Mouse (Mus musculus) frontal cortex, postnatal 36 days (tissue): ENCODE results near the gene Snrpd2.
A peak's percentile ranks its signal among the peaks of the same experiment; 100 is the strongest.

Source experiments
- DNase-seq, 2 experiments: peaks; one replicate each; pipeline ENCODE4 v3.0.0; 2022; ENCODE audit warnings: low spot score in 2 of 2

Gene Snrpd2

DNA sequence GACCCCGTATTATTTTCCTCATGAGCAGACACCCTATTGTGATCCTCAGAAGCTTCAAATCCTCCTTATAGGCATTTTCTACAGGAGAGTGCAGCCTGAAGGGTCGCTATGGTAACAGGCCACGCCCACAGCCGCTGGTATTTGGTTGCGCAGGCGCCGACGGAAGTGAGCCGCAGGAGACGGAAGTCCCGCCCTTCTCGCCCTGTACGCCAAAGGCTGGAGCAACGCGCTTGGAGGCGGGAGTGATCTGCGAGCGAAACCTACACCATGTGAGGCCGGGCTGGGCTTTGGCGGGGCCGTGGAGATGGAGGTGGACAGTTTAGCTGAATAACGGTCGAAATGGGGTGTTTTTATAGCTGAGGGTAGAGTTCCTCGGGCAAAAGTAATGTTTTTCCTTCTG is at the start of gene Snrpd2:
TSS of gene Snrpd2 (plus strand) at position 97 of the 400 bp plus-strand sequence.
- DNase-seq: peak; percentile 95 to 96

DNA sequence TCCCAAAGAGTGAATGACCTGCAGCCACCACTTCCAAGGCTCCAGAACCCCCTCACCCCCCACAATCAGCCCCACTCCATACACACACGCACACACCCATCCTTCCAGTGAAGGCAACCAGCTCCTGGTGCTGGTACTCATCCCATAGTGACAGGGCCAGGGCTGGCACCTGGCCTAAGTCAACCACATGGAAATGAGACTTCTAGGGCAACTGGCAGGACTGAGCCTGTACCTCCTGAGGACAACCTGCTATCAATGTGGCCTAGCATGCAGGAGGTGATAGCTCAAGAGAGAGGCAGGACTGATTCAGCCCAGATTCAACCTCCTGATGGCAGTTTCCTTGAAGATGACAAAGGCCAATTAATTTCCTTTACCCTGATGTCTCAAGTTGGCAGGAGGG is 49.2 kb upstream of the Snrpd2 start:
- DNase-seq: no peak

DNA sequence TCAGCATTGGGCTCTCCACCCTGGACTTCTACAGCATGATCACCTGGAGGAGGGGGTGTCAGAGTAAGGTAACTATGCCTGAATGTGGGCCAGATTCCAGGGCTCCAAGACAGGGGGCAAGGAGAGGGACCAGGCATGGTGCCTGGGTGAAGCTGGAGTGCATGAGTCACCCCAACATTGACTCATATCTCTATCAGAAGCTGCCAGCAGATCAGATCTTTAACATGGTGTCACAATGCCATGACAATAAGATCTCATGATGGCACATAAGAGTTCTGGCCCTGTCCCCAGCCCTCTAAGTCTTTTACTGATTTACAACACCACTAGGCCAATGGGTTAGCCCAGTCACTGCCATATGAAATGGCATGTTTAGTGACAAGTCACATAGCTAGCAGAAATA is 45.8 kb upstream of the Snrpd2 start:
- DNase-seq: no peak

DNA sequence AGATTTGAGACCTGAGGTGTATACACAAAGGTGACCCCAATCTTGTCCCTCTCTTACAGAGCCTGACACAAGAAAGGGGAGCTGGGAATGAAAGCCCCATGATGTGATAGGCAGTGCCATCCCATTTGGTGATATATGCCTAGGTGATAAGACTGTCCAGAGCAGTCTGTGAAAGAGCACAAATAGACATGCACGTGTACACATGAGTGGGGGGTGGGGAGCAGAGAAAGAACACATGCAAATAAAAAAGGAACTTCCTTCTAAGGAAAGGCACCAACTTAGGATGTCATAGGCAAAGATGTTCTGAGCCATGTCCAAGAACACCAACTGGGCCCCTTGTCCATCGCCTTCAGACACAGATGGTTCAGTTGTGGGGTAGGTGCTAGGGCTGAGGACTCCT is 45.0 kb upstream of the Snrpd2 start:
- no peak for DNase-seq

GRCm38 (mm10) chr7:19107436-19107835 is 42.1 kb upstream of the Snrpd2 start:
- no peak for DNase-seq

DNA sequence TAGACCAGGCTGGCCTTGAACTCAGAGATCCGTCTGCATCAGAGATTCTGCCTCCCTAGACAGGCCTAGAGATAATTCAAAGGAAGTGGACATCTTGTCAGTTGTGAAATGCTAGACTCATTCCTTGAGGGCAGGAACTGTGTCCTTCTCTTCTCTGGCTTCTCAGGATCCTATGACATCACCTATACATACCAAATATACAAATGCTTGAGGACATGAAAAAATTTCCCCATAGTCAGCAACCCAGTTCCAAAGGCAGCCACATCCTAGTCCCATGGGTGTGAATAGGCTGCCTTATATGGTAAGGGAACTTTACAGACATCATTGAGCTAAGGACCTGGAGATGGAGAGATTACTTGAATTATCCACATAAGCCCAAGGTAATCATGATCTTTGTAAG is 40.0 kb upstream of the Snrpd2 start:
- DNase-seq: no peak

DNA sequence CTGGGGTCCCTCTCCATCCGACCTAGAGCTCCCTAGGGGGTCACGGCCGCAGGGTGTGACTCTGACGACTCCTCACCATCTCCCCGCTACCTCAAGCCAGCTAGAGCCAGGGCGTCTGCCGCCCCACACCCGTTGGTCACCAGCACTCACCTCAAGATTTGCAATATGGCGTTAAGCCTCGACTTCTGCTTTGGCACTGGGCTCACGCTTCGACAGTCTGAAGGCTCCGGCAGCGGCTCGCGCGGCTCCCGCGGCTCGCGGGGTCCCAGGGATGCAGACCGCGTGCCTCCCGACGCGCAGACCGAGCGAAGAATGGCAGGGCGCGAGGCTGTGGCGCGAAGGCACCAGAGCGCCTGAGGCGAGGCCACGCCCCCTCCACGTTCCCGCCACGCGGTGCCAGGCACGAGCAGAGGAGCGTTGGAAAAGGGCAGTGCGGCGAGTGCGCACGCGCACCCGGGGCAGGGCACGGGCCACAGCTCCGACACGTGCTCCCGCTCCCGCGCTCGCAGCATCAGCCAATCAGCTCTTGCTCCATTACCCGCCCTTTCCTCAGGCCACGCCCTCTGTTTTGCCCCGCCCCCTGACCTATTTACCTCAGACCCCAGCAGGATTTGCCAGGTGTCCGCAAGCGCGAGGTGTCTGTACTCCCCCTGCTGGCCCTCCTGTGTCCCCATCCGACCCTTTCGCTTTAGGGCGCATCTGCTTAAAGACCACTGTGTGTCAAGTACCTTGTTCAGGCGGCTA is 31.3 kb upstream of the Snrpd2 start, which contains the start of gene Gm4969:
TSS of gene Gm4969 (minus strand) at position 341 of the 744 bp plus-strand sequence.
- DNase-seq: peak; percentile 49 to 51

- no peak for DNase-seq
These were observed 30.4 kb upstream of the Snrpd2 start for GRCm38 (mm10) chr7:19119083-19119482.

GRCm38 (mm10) chr7:19119631-19120429 is 29.7 kb upstream of the Snrpd2 start, which contains the start of gene Fbxo46:
Fbxo46 (plus strand) TSS chr7:19119859.
- peak; percentile 92 to 95 for DNase-seq

GRCm38 (mm10) chr7:19121686-19122085 is 27.8 kb upstream of the Snrpd2 start:
- DNase-seq: no peak

DNA sequence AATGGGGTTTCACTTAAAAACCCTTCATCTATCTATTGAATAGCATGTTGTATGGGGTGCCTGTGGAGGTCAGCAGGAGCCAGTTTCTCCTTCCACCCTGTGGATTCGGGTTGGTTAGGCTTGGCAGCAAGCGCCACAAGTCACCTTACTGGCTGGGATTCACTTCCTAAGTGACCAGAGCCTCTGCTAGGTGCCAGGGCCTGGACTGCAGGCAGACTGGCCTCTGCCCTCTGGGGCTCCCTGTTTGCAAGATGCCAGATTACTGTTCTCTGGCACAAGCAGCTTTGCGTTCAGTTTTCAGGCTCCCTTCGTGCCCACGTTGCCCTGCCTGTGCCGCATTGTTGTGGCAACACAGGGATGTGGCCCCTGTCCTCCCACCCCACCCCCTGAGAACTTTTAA is 24.8 kb upstream of the Snrpd2 start:
- DNase-seq: no peak

DNA sequence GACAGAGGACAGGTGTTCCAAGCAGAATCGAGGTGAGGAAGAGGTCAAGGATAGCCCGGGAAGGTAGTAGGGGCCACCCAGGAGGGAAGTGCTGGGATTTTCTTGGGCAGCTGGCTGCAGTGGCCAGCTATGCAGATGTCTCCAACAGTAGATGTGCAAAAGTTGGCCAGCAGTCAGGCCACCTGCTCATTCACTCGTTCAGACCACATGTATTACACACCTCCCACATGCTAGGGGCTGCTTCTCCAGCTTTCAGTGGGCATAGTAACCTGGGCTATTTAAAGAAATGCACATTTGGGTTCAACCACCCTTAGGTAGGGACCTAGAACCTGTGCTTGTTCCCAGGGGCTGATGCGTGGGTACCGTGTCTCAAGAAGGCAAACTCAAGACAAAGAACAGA is 21.8 kb upstream of the Snrpd2 start:
- no peak for DNase-seq

GRCm38 (mm10) chr7:19129396-19129795 is 20.1 kb upstream of the Snrpd2 start:
- no peak for DNase-seq

GRCm38 (mm10) chr7:19130657-19131056 is 18.9 kb upstream of the Snrpd2 start:
- no peak for DNase-seq

DNA sequence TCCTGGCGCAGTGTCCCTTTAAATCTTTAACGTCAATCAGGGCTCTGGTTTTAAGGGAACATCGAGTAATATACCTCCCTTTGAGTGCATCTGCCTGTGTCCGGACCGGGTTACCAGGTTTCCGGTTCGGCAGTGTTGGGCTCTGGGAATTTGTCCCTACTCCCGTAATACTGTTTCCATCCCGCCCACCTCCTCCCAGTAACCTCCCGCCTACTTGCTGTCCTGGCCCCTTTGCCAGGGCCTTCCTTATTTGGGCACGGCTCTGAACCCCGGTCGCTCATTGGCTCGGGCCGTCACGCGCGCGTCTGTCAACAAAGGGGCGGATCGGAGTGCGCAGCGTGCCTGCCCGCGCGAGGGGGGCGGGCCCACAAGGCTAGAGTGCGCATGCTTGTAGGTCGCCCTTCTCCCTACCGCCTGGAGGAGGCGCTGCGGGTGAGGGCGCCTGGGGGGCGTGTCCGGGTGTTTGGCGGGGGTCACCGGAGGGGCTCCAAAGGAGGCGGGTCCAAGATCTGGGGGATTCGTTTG is 18.1 kb upstream of the Snrpd2 start:
- DNase-seq: peak; percentile 95 to 97

- no peak for DNase-seq
These were observed 13.4 kb upstream of the Snrpd2 start for GRCm38 (mm10) chr7:19136168-19136567.

DNA sequence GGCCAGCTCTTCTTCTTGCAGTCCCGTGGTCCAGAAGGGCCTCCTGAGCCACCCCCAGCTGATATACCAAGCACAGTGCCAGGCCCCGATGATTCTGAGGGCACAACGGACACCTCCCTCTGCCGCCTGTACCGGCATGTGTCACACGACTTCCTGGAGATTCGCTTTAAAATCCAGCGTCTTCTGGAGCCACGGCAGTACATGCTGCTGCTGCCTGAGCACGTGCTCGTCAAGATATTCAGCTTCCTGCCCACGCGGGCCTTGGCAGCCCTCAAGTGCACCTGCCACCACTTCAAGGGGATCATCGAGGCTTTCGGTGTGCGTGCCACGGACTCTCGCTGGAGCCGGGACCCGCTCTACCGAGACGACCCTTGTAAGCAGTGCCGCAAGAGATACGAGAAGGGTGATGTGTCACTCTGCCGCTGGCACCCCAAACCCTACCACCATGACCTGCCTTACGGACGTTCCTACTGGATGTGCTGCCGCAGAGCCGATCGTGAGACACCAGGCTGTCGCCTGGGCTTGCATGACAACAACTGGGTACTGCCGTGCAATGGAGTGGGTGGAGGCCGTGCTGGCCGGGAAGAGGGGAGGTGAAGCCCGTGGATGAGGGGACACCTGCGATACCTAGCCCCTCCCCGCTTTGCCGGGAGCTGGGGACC is 12.7 kb upstream of the Snrpd2 start:
- peak; percentile 54 to 72 for DNase-seq

GRCm38 (mm10) chr7:19137380-19137779 is 12.1 kb upstream of the Snrpd2 start:
- peak in 1 of 2 experiments; percentile 60 for DNase-seq

- no peak for DNase-seq
These were observed 2.7 kb upstream of the Snrpd2 start for GRCm38 (mm10) chr7:19146793-19147192.

DNA sequence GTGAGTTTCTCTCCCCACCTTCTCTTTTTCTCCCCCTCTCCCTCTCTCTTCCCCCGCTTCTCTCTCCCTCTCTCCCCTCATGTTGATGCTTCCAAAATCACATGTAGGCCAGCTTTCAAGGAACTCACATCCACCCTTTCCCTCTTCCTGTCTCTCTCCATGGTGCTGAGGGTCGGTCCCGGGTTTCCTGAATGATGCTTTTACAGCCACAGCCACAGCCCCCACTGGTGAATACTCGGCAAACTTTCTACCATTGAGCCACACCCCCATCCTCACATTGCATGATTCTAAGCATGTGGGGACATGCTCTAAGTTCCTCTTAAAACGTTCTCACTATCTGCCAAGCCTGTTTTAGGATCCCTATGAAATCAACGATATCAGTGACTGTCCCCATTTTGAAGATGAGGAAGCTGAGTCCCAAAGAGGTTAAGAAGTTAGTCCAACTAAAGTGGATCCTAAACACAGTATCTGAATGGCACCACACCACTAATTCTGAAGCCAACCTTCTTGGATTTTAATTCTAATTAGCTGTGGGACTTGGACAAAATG is 2.0 kb upstream of the Snrpd2 start:
- no peak for DNase-seq

DNA sequence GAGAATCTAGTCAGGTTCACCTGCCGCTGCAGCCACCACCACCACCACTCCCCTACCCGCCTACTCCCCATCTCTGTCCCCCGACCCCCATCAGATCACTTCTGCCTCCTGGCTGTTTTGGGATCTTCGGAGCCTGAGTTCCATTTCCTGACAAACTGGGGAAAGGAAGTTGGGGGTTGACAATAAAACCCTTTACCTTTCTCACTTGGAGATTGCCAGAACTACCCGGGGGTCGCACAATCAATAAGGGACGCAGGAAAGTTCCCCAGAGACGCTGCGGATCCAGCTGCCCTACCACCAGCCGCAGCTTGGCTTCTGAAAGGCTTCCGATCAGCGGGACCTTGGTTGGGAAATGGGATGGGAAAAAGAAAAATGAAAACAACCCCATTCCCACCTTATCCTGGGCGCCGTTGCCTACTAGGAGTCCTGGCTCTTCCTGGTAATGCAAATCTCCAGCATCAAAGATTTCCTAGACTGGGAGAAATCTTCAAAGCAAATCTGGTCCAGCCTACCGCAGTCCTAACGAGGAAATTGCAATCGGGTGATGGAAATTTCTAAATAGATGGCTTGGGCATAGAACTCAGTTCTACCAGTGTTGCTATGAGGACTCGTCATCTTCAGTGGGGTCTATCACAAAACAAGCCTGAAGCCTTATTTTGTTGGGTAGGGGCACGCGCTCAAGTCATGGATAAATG is 1.2 kb upstream of the Snrpd2 start:
- DNase-seq: no peak
